7 mouse cellular contexts compared by ENCODE assay signal in genomic region chr7:19748219-19749195, GRCm38 (mm10). TPM values are rescaled to one million over a fixed set of nuclear protein-coding genes. Genes with fewer than 3 reads are reported as not detected.
DNase-seq lines count a peak whose midpoint lies in the region; ATAC-seq and TF ChIP-seq lines count a peak whose summit lies in the region.

No protein-coding gene starts in this region.

- no peaks in the 10 kb centered on the region for H3K36me3 ChIP-seq in thymus, adult 2 months (ENCODE audit: control insufficient read depth, insufficient read depth, low read length)
- H3K36me3 ChIP-seq in embryonic facial prominence, embryonic 12.5 days, result peaks cover 5% of the 10 kb centered on the region
- peaks cover 2% of the 10 kb centered on the region; the same call in 1 of the 2 replicates for H3K36me3 ChIP-seq in hindbrain, embryonic 16.5 days (ENCODE audit: control insufficient read depth, insufficient read depth, low read length)
- no peaks in the 10 kb centered on the region; the same call in 1 of the 2 replicates for H3K36me3 ChIP-seq in liver, postnatal 0 days (replicated peaks; ENCODE audit: insufficient read depth, low read length)

- TF ChIP-seq EP300 in liver, postnatal 0 days (IDR thresholded peaks at IDR 0.05; ENCODE audit: low read depth), result no peak

- no peaks in the 10 kb centered on the region for H3K9me3 ChIP-seq in embryonic facial prominence, embryonic 12.5 days
- no peaks in the 10 kb centered on the region for H3K9me3 ChIP-seq in hindbrain, embryonic 16.5 days (ENCODE audit: control insufficient read depth, low read length)
- no peaks in the 10 kb centered on the region for H3K9me3 ChIP-seq in liver, postnatal 0 days (ENCODE audit: low read length)

- DNase-seq in thymus, adult 2 months, result no peak
- DNase-seq in thymus, postnatal 14 days, result no peak
- DNase-seq in liver, postnatal 0 days, result no peak
- DNase-seq in retina, embryonic 14.5 days (ENCODE audit: low spot score), result peak; percentile 64
- no peak for DNase-seq in spleen, adult 12 weeks (ENCODE audit: low spot score)

- peaks cover 11% of the 10 kb centered on the region for H3K4me1 ChIP-seq in thymus, adult 2 months (replicated peaks; ENCODE audit: control insufficient read depth, insufficient read depth, low read length)
- peaks cover 34% of the 10 kb centered on the region for H3K4me1 ChIP-seq in embryonic facial prominence, embryonic 12.5 days
- peaks cover 30% of the 10 kb centered on the region for H3K4me1 ChIP-seq in hindbrain, embryonic 16.5 days (ENCODE audit: control insufficient read depth, insufficient read depth, low read depth, low read length)
- H3K4me1 ChIP-seq in liver, postnatal 0 days (ENCODE audit: insufficient read depth), result peaks cover 46% of the 10 kb centered on the region

- 11% methylated on average over 32 of the region's 32 CpGs for WGBS in thymus, adult 2 months
- WGBS in embryonic facial prominence, embryonic 12.5 days, result 1% methylated on average over 32 of the region's 32 CpGs
- under 1% methylated on average over 31 of the region's 32 CpGs for WGBS in hindbrain, embryonic 16.5 days
- WGBS in liver, postnatal 0 days (ENCODE audit: insufficient replicate concordance), result 2% methylated on average over 31 of the region's 32 CpGs

- no peak for TF ChIP-seq POLR2A in thymus, adult 2 months (IDR thresholded peaks at IDR 0.05; ENCODE audit: control insufficient read depth, extremely low read depth, insufficient read depth, low read length, poor library complexity)

- peak overlapping the region; percentile 3 for H3K4me3 ChIP-seq in thymus, adult 2 months (ENCODE audit: control insufficient read depth, insufficient read depth, low read length)
- H3K4me3 ChIP-seq in embryonic facial prominence, embryonic 12.5 days, result peak overlapping the region; percentile 83
- peak overlapping the region; percentile 88 for H3K4me3 ChIP-seq in hindbrain, embryonic 16.5 days (ENCODE audit: low read length)
- peak overlapping the region; percentile 61 for H3K4me3 ChIP-seq in liver, postnatal 0 days (ENCODE audit: low read depth, low read length)

- no peak overlapping the region for H3K27ac ChIP-seq in thymus, adult 2 months (ENCODE audit: control insufficient read depth, insufficient read depth, low read length)
- H3K27ac ChIP-seq in embryonic facial prominence, embryonic 12.5 days, result peak overlapping the region; percentile 90
- peak overlapping the region; percentile 87 for H3K27ac ChIP-seq in hindbrain, embryonic 16.5 days (ENCODE audit: low read depth, low read length)
- peak overlapping the region; percentile 72 for H3K27ac ChIP-seq in liver, postnatal 0 days (ENCODE audit: low read depth)

- no peaks in the 10 kb centered on the region; the same call in 1 of the 2 replicates for H3K27me3 ChIP-seq in thymus, adult 2 months (ENCODE audit: control insufficient read depth, insufficient read depth, low read length)
- no peaks in the 10 kb centered on the region for H3K27me3 ChIP-seq in embryonic facial prominence, embryonic 12.5 days
- H3K27me3 ChIP-seq in hindbrain, embryonic 16.5 days (replicated peaks; ENCODE audit: control insufficient read depth, insufficient read depth, low read length), result no peaks in the 10 kb centered on the region
- no peaks in the 10 kb centered on the region for H3K27me3 ChIP-seq in liver, postnatal 0 days (ENCODE audit: insufficient read depth, low read length)

- H3K9ac ChIP-seq in embryonic facial prominence, embryonic 12.5 days, result peak overlapping the region; percentile 89
- peak overlapping the region; percentile 97 for H3K9ac ChIP-seq in hindbrain, embryonic 16.5 days (ENCODE audit: low read depth, low read length)
- H3K9ac ChIP-seq in liver, postnatal 0 days (replicated peaks), result peak overlapping the region; percentile 70

- ATAC-seq in embryonic facial prominence, embryonic 12.5 days (ENCODE audit: insufficient number of reproducible peaks, insufficient read depth, low FRiP score, low TSS enrichment), result peak; percentile 1; the same call in 1 of the 2 replicates
- ATAC-seq in hindbrain, embryonic 16.5 days, result peak; percentile 19
- ATAC-seq in liver, postnatal 0 days, result no peak

- TF ChIP-seq CTCF in thymus, adult 2 months (IDR thresholded peaks at IDR 0.05; ENCODE audit: borderline replicate concordance, control insufficient read depth, extremely low read depth, insufficient read depth, low read length, poor library complexity), result no peak
- TF ChIP-seq CTCF in liver, postnatal 0 days (IDR thresholded peaks at IDR 0.05; ENCODE audit: low read depth), result no peak

- H3K4me2 ChIP-seq in embryonic facial prominence, embryonic 12.5 days (replicated peaks), result peak overlapping the region; percentile 79
- H3K4me2 ChIP-seq in hindbrain, embryonic 16.5 days (ENCODE audit: low read length), result peak overlapping the region; percentile 83
- peak overlapping the region; percentile 90 for H3K4me2 ChIP-seq in liver, postnatal 0 days (ENCODE audit: low read depth, low read length)

RNA-seq across cellular contexts. Expression of gene Nectin2, which starts 1.8 kb away (rescaled TPM):
- polyA plus RNA-seq in thymus, adult 2 months (2012; rRNA removed), result 10.0 and 11.4 TPM in 2 replicates
- polyA plus RNA-seq in embryonic facial prominence, embryonic 12.5 days (2016; fragmentation: Nextera tagmentation; extraction: Ambion mirVana), result 95.3 and 97.6 TPM in 2 replicates
- polyA plus RNA-seq in hindbrain, embryonic 16.5 days (2015; fragmentation: Nextera tagmentation; extraction: Ambion mirVana), result 57.7 and 59.7 TPM in 2 replicates
- 51.0 and 51.3 TPM in 2 replicates for polyA plus RNA-seq in liver, postnatal 0 days (2015; fragmentation: Nextera tagmentation; extraction: Ambion mirVana)

RNA-seq across cellular contexts. Expression of gene Bcam, which starts 22.3 kb away (rescaled TPM):
- 36.4 and 55.5 TPM in 2 replicates for polyA plus RNA-seq in thymus, adult 2 months (2012; rRNA removed)
- 62.3 and 69.1 TPM in 2 replicates for polyA plus RNA-seq in embryonic facial prominence, embryonic 12.5 days (2016; fragmentation: Nextera tagmentation; extraction: Ambion mirVana)
- 24.4 and 24.6 TPM in 2 replicates for polyA plus RNA-seq in hindbrain, embryonic 16.5 days (2015; fragmentation: Nextera tagmentation; extraction: Ambion mirVana)
- polyA plus RNA-seq in liver, postnatal 0 days (2015; fragmentation: Nextera tagmentation; extraction: Ambion mirVana), result 8.8 and 9.3 TPM in 2 replicates

RNA-seq across cellular contexts. Expression of gene Tomm40, which starts 33.3 kb away (rescaled TPM):
- polyA plus RNA-seq in thymus, adult 2 months (2012; rRNA removed), result 109 and 120 TPM in 2 replicates
- 163 and 174 TPM in 2 replicates for polyA plus RNA-seq in embryonic facial prominence, embryonic 12.5 days (2016; fragmentation: Nextera tagmentation; extraction: Ambion mirVana)
- polyA plus RNA-seq in hindbrain, embryonic 16.5 days (2015; fragmentation: Nextera tagmentation; extraction: Ambion mirVana), result 134 and 135 TPM in 2 replicates
- polyA plus RNA-seq in liver, postnatal 0 days (2015; fragmentation: Nextera tagmentation; extraction: Ambion mirVana), result 81.5 and 83.6 TPM in 2 replicates

RNA-seq across cellular contexts. Expression of gene Cblc, which starts 48.1 kb away (rescaled TPM):
- 2.4 and 2.8 TPM in 2 replicates for polyA plus RNA-seq in thymus, adult 2 months (2012; rRNA removed)
- polyA plus RNA-seq in embryonic facial prominence, embryonic 12.5 days (2016; fragmentation: Nextera tagmentation; extraction: Ambion mirVana), result 4.4 and 4.8 TPM in 2 replicates
- polyA plus RNA-seq in hindbrain, embryonic 16.5 days (2015; fragmentation: Nextera tagmentation; extraction: Ambion mirVana), result 0.34 and 0.41 TPM in 2 replicates
- polyA plus RNA-seq in liver, postnatal 0 days (2015; fragmentation: Nextera tagmentation; extraction: Ambion mirVana), result 9.6 and 10.8 TPM in 2 replicates

RNA-seq across cellular contexts. Expression of gene Apoe, which starts 49.5 kb away (rescaled TPM):
- 1,583 and 2,086 TPM in 2 replicates for polyA plus RNA-seq in thymus, adult 2 months (2012; rRNA removed)
- 200 and 220 TPM in 2 replicates for polyA plus RNA-seq in embryonic facial prominence, embryonic 12.5 days (2016; fragmentation: Nextera tagmentation; extraction: Ambion mirVana)
- 849 and 1,414 TPM in 2 replicates for polyA plus RNA-seq in hindbrain, embryonic 16.5 days (2015; fragmentation: Nextera tagmentation; extraction: Ambion mirVana)
- 20,006 and 20,209 TPM in 2 replicates for polyA plus RNA-seq in liver, postnatal 0 days (2015; fragmentation: Nextera tagmentation; extraction: Ambion mirVana)

Comparison
In these comparisons a context has a peak if more than half of its experiments do, and no peak if none do; other contexts are left out.
1. H3K4me3 ChIP-seq: peak in every context shown above with its lines; median percentile 88 in hindbrain, embryonic 16.5 days; 83 in embryonic facial prominence, embryonic 12.5 days; 61 in liver, postnatal 0 days; 3 in thymus, adult 2 months.